Mouse (Mus musculus): ENCODE measurements around the gene Luc7l3. TPM values are rescaled to one million over a fixed set of nuclear protein-coding genes. Genes with fewer than 3 reads are reported as not detected.

The Luc7l3 gene
- polyA plus RNA-seq, 1 experiment: 26.4 TPM

- H3K4me1 ChIP-seq (replicated peaks; ENCODE audit: control insufficient read depth, insufficient read depth, low read length): peaks cover 32% of the 10 kb centered on the region
- WGBS: 95% methylated on average over 7 of the region's 7 CpGs
- DNase-seq: no peak
- no peaks in the 10 kb centered on the region for H3K27me3 ChIP-seq (ENCODE audit: control insufficient read depth, insufficient read depth, low read length)
- TF ChIP-seq CTCF (IDR thresholded peaks at IDR 0.05; ENCODE audit: borderline replicate concordance, control insufficient read depth, extremely low read depth, insufficient read depth, low read length, poor library complexity): no peak
- H3K36me3 ChIP-seq (ENCODE audit: control insufficient read depth, insufficient read depth, low read length): no peaks in the 10 kb centered on the region
- no peak overlapping the region for H3K27ac ChIP-seq (ENCODE audit: control insufficient read depth, insufficient read depth, low read length)
- no peak overlapping the region for H3K4me3 ChIP-seq (ENCODE audit: control insufficient read depth, insufficient read depth, low read length)
These were observed 25.3 kb upstream of the Luc7l3 start for GRCm38 (mm10) chr11:94347063-94347575.

- peaks cover 32% of the 10 kb centered on the region for H3K4me1 ChIP-seq (replicated peaks; ENCODE audit: control insufficient read depth, insufficient read depth, low read length)
- H3K36me3 ChIP-seq (ENCODE audit: control insufficient read depth, insufficient read depth, low read length): no peaks in the 10 kb centered on the region
- WGBS: 77% methylated on average over 3 of the region's 3 CpGs
- H3K4me3 ChIP-seq (ENCODE audit: control insufficient read depth, insufficient read depth, low read length): no peak overlapping the region
- no peaks in the 10 kb centered on the region for H3K27me3 ChIP-seq (ENCODE audit: control insufficient read depth, insufficient read depth, low read length)
- no peak overlapping the region for H3K27ac ChIP-seq (ENCODE audit: control insufficient read depth, insufficient read depth, low read length)
- no peak for TF ChIP-seq POLR2A (IDR thresholded peaks at IDR 0.05; ENCODE audit: control insufficient read depth, extremely low read depth, insufficient read depth, low read length, poor library complexity)
- no peak for TF ChIP-seq CTCF (IDR thresholded peaks at IDR 0.05; ENCODE audit: borderline replicate concordance, control insufficient read depth, extremely low read depth, insufficient read depth, low read length, poor library complexity)
- no peak for DNase-seq
These were observed 24.8 kb upstream of the Luc7l3 start for GRCm38 (mm10) chr11:94346611-94347010.

GRCm38 (mm10) chr11:94345926-94346325, 24.1 kb upstream of the Luc7l3 start:
- Histone ChIP-seq H3K4me3 (ENCODE audit: control insufficient read depth, insufficient read depth, low read length) (no peak overlapping the region), H3K36me3 (ENCODE audit: control insufficient read depth, insufficient read depth, low read length) (no peaks in the 10 kb centered on the region), H3K27me3 (ENCODE audit: control insufficient read depth, insufficient read depth, low read length) (no peaks in the 10 kb centered on the region), H3K4me1 (replicated peaks; ENCODE audit: control insufficient read depth, insufficient read depth, low read length) (peaks cover 32% of the 10 kb centered on the region), H3K27ac (ENCODE audit: control insufficient read depth, insufficient read depth, low read length) (no peak overlapping the region)
- TF ChIP-seq CTCF (IDR thresholded peaks at IDR 0.05; ENCODE audit: borderline replicate concordance, control insufficient read depth, extremely low read depth, insufficient read depth, low read length, poor library complexity) (no peak), POLR2A (IDR thresholded peaks at IDR 0.05; ENCODE audit: control insufficient read depth, extremely low read depth, insufficient read depth, low read length, poor library complexity) (no peak)
- WGBS: 91% methylated on average over 10 of the region's 10 CpGs
- no peak for DNase-seq

GRCm38 (mm10) chr11:94344470-94344869, 22.7 kb upstream of the Luc7l3 start:
- no peaks in the 10 kb centered on the region for H3K27me3 ChIP-seq (ENCODE audit: control insufficient read depth, insufficient read depth, low read length)
- DNase-seq: no peak
- no peak overlapping the region for H3K4me3 ChIP-seq (ENCODE audit: control insufficient read depth, insufficient read depth, low read length)
- peaks cover 6% of the 10 kb centered on the region for H3K36me3 ChIP-seq (ENCODE audit: control insufficient read depth, insufficient read depth, low read length)
- TF ChIP-seq POLR2A (IDR thresholded peaks at IDR 0.05; ENCODE audit: control insufficient read depth, extremely low read depth, insufficient read depth, low read length, poor library complexity) (no peak), CTCF (IDR thresholded peaks at IDR 0.05; ENCODE audit: borderline replicate concordance, control insufficient read depth, extremely low read depth, insufficient read depth, low read length, poor library complexity) (no peak)
- peak overlapping the region; percentile 55 for H3K27ac ChIP-seq (ENCODE audit: control insufficient read depth, insufficient read depth, low read length)
- H3K4me1 ChIP-seq (replicated peaks; ENCODE audit: control insufficient read depth, insufficient read depth, low read length): peaks cover 32% of the 10 kb centered on the region
- 56% methylated on average over 1 of the region's 1 CpGs for WGBS

- TF ChIP-seq POLR2A (IDR thresholded peaks at IDR 0.05; ENCODE audit: control insufficient read depth, extremely low read depth, insufficient read depth, low read length, poor library complexity): no peak
- no peak for TF ChIP-seq CTCF (IDR thresholded peaks at IDR 0.05; ENCODE audit: borderline replicate concordance, control insufficient read depth, extremely low read depth, insufficient read depth, low read length, poor library complexity)
- peak; percentile 17 for DNase-seq
- Histone ChIP-seq H3K27me3 (ENCODE audit: control insufficient read depth, insufficient read depth, low read length) (no peaks in the 10 kb centered on the region), H3K4me3 (ENCODE audit: control insufficient read depth, insufficient read depth, low read length) (no peak overlapping the region), H3K27ac (ENCODE audit: control insufficient read depth, insufficient read depth, low read length) (no peak overlapping the region), H3K4me1 (replicated peaks; ENCODE audit: control insufficient read depth, insufficient read depth, low read length) (peaks cover 32% of the 10 kb centered on the region), H3K36me3 (ENCODE audit: control insufficient read depth, insufficient read depth, low read length) (peaks cover 12% of the 10 kb centered on the region)
- 42% methylated on average over 5 of the region's 5 CpGs for WGBS
These were observed 22.2 kb upstream of the Luc7l3 start for GRCm38 (mm10) chr11:94343955-94344358.

- no peaks in the 10 kb centered on the region for H3K27me3 ChIP-seq (ENCODE audit: control insufficient read depth, insufficient read depth, low read length)
- H3K27ac ChIP-seq (ENCODE audit: control insufficient read depth, insufficient read depth, low read length): no peak overlapping the region
- TF ChIP-seq CTCF (IDR thresholded peaks at IDR 0.05; ENCODE audit: borderline replicate concordance, control insufficient read depth, extremely low read depth, insufficient read depth, low read length, poor library complexity) (no peak), POLR2A (IDR thresholded peaks at IDR 0.05; ENCODE audit: control insufficient read depth, extremely low read depth, insufficient read depth, low read length, poor library complexity) (no peak)
- peaks cover 32% of the 10 kb centered on the region for H3K4me1 ChIP-seq (replicated peaks; ENCODE audit: control insufficient read depth, insufficient read depth, low read length)
- 85% methylated on average over 13 of the region's 13 CpGs for WGBS
- DNase-seq: no peak
- H3K36me3 ChIP-seq (ENCODE audit: control insufficient read depth, insufficient read depth, low read length): peaks cover 18% of the 10 kb centered on the region
- no peak overlapping the region for H3K4me3 ChIP-seq (ENCODE audit: control insufficient read depth, insufficient read depth, low read length)
These were observed 20.5 kb upstream of the Luc7l3 start for GRCm38 (mm10) chr11:94342114-94342905.
